Mouse (Mus musculus): ENCODE measurements around the gene Hectd4. TPM values are rescaled to one million over a fixed set of nuclear protein-coding genes. Genes with fewer than 3 reads are reported as not detected.

The Hectd4 gene
- polyA plus RNA-seq, 1 experiment from 2014 or later: 4.1 TPM

- H3K27me3 ChIP-seq: no peaks in the 10 kb centered on the region
- H3K9me3 ChIP-seq: no peaks in the 10 kb centered on the region
- H3K4me2 ChIP-seq: no peak overlapping the region
- no peak overlapping the region for H3K9ac ChIP-seq
- no peaks in the 10 kb centered on the region for H3K36me3 ChIP-seq
- H3K27ac ChIP-seq: no peak overlapping the region
- ATAC-seq (ENCODE audit: insufficient number of reproducible peaks, low FRiP score, low TSS enrichment, low read depth): no peak
- no peaks in the 10 kb centered on the region for H3K4me1 ChIP-seq
- H3K4me3 ChIP-seq: no peak overlapping the region
Measured at GRCm38 (mm10) chr5:121241182-121241581, 21.2 kb downstream of the Hectd4 start.

GRCm38 (mm10) chr5:121242261-121242660, 22.2 kb downstream of the Hectd4 start:
- H3K36me3 ChIP-seq: no peaks in the 10 kb centered on the region
- ATAC-seq (ENCODE audit: insufficient number of reproducible peaks, low FRiP score, low TSS enrichment, low read depth): no peak
- no peaks in the 10 kb centered on the region for H3K9me3 ChIP-seq
- 31% methylated on average over 1 of the region's 1 CpGs for WGBS
- H3K4me3 ChIP-seq: no peak overlapping the region
- no peak overlapping the region for H3K4me2 ChIP-seq
- H3K27me3 ChIP-seq: no peaks in the 10 kb centered on the region
- H3K4me1 ChIP-seq: no peaks in the 10 kb centered on the region
- no peak overlapping the region for H3K9ac ChIP-seq
- no peak overlapping the region for H3K27ac ChIP-seq

DNA sequence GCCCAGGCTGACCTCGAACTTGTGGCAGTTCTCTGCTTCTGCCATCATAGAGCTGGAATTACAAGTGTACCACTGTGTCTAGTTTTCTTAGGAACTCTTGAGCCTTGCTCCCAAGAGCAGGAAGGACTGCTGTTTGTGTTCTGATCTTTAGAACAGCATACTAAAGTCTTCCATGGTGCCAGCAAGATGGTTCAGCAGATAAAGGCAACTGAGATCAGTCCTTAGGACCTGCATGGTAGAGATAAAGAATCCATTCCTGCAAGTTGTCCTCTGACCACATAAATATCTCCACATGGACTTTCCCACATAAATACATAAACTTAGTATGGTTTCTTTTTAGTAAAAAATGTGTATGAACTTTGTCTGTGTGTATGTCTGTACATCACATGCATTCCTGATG, 22.7 kb downstream of the Hectd4 start:
- no peak for ATAC-seq (ENCODE audit: insufficient number of reproducible peaks, low FRiP score, low TSS enrichment, low read depth)
- H3K4me1 ChIP-seq: no peaks in the 10 kb centered on the region
- H3K4me2 ChIP-seq: no peak overlapping the region
- H3K36me3 ChIP-seq: no peaks in the 10 kb centered on the region
- no peaks in the 10 kb centered on the region for H3K27me3 ChIP-seq
- no peaks in the 10 kb centered on the region for H3K9me3 ChIP-seq
- WGBS: 87% methylated on average over 1 of the region's 1 CpGs
- H3K4me3 ChIP-seq: no peak overlapping the region
- H3K27ac ChIP-seq: no peak overlapping the region
- no peak overlapping the region for H3K9ac ChIP-seq

DNA sequence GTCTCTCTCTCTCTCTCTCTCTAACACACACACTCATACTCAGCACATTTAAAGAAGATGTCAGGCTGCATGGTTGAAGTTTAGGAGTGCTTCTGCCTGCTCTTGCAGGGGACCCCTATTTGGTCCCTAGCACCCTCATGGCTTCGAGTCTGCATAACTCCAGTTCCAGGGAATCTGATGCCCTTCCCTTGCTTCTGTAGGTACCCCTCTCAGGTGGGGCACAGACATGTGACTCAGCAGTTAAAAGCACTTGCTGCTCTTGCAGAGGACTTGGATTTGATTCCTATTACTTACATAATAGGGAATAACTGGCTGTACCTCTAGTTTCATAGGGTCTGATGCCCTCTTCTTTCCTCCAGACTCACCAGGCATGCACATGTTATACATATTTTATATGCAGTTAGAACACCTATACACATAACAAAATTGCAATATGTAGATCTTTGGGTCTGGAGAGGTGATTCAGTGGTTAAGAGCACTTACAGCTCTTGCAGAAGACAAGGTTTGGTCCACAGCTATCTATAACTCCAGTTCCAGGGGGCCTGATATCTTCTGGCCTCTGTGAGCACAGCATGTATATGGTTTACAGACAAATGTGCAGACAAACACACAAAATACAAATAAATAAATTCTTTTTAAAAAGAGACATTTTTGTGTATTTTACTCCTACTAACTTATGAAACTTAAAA, 23.8 kb downstream of the Hectd4 start:
- Histone ChIP-seq H3K9ac (no peak overlapping the region), H3K27ac (no peak overlapping the region), H3K4me2 (no peak overlapping the region), H3K9me3 (no peaks in the 10 kb centered on the region), H3K4me3 (no peak overlapping the region), H3K36me3 (no peaks in the 10 kb centered on the region), H3K27me3 (no peaks in the 10 kb centered on the region), H3K4me1 (no peaks in the 10 kb centered on the region)
- ATAC-seq (ENCODE audit: insufficient number of reproducible peaks, low FRiP score, low TSS enrichment, low read depth): no peak
- WGBS: 81% methylated on average over 1 of the region's 1 CpGs

DNA sequence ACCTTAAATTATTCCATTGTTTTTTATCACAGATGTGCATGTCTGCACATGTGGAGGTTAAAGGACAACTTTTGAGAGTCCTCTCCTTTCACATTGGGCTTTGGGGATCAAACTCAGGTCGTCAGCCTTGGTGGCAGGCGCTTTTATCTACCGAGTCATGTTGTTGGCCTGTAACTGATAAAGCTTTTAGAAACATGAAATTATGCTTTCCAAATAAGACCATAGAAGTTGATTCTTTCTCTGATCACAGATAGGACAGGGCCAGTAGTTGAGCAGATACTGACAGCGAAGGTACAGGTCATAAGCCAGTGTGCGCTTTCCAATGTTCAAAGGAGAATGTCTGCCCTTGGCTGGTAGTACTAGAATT, 24.3 kb downstream of the Hectd4 start:
- 90% methylated on average over 5 of the region's 5 CpGs for WGBS
- no peaks in the 10 kb centered on the region for H3K9me3 ChIP-seq
- H3K4me1 ChIP-seq: no peaks in the 10 kb centered on the region
- no peaks in the 10 kb centered on the region for H3K36me3 ChIP-seq
- no peak for ATAC-seq (ENCODE audit: insufficient number of reproducible peaks, low FRiP score, low TSS enrichment, low read depth)
- H3K27ac ChIP-seq: no peak overlapping the region
- H3K27me3 ChIP-seq: no peaks in the 10 kb centered on the region
- no peak overlapping the region for H3K4me2 ChIP-seq
- no peak overlapping the region for H3K4me3 ChIP-seq
- H3K9ac ChIP-seq: no peak overlapping the region

GRCm38 (mm10) chr5:121245201-121245600, 25.2 kb downstream of the Hectd4 start:
- H3K4me2 ChIP-seq: no peak overlapping the region
- 80% methylated on average over 7 of the region's 7 CpGs for WGBS
- no peak for ATAC-seq (ENCODE audit: insufficient number of reproducible peaks, low FRiP score, low TSS enrichment, low read depth)
- no peak overlapping the region for H3K27ac ChIP-seq
- H3K9ac ChIP-seq: no peak overlapping the region
- no peaks in the 10 kb centered on the region for H3K9me3 ChIP-seq
- no peaks in the 10 kb centered on the region for H3K36me3 ChIP-seq
- H3K4me1 ChIP-seq: no peaks in the 10 kb centered on the region
- no peaks in the 10 kb centered on the region for H3K27me3 ChIP-seq
- H3K4me3 ChIP-seq: no peak overlapping the region

DNA sequence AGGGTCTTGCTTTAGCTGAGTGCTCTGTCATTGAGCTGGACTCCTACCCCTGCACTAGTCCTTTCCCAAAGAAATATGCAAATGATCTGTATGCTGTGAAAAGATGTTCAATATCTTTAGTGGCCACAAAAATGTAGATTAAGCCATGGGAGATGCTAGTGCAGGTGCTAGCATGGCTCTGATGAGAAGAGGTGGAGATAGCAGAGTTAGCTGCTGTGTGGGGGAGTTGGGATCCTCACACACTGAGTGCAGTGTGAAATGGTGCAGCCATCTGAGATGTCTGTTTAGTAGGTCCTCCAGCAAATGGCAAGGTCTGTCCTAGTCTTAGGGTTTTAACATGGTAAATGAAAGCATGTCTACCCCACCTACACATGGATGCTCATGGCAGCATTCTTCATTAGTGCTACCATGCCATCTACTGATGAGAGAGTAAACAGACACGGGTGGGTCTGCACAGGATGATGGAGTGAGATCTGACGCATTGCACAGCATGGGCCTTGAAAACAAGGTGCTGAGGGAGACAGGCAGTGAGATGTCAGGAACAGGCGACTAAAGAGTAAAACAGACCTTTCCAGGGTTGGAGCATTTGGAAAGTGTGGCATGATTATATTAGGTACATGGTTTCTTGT, 28.9 kb downstream of the Hectd4 start:
- no peaks in the 10 kb centered on the region for H3K9me3 ChIP-seq
- H3K36me3 ChIP-seq: peaks cover 1% of the 10 kb centered on the region
- H3K4me1 ChIP-seq: no peaks in the 10 kb centered on the region
- no peak overlapping the region for H3K9ac ChIP-seq
- ATAC-seq (ENCODE audit: insufficient number of reproducible peaks, low FRiP score, low TSS enrichment, low read depth): no peak
- 68% methylated on average over 3 of the region's 3 CpGs for WGBS
- H3K4me3 ChIP-seq: no peak overlapping the region
- no peak overlapping the region for H3K27ac ChIP-seq
- no peaks in the 10 kb centered on the region for H3K27me3 ChIP-seq
- H3K4me2 ChIP-seq: no peak overlapping the region

- Histone ChIP-seq H3K27me3 (no peaks in the 10 kb centered on the region), H3K27ac (no peak overlapping the region), H3K4me3 (no peak overlapping the region), H3K4me1 (no peaks in the 10 kb centered on the region), H3K9me3 (no peaks in the 10 kb centered on the region), H3K36me3 (peaks cover 7% of the 10 kb centered on the region), H3K9ac (no peak overlapping the region), H3K4me2 (no peak overlapping the region)
- no peak for ATAC-seq (ENCODE audit: insufficient number of reproducible peaks, low FRiP score, low TSS enrichment, low read depth)
- WGBS: 84% methylated on average over 3 of the region's 3 CpGs
Measured at GRCm38 (mm10) chr5:121249693-121250092, 29.7 kb downstream of the Hectd4 start.

- ATAC-seq (ENCODE audit: insufficient number of reproducible peaks, low FRiP score, low TSS enrichment, low read depth): no peak
- H3K27ac ChIP-seq: no peak overlapping the region
- WGBS: 62% methylated on average over 8 of the region's 8 CpGs
Measured at GRCm38 (mm10) chr5:121251813-121252212, 31.8 kb downstream of the Hectd4 start.

DNA sequence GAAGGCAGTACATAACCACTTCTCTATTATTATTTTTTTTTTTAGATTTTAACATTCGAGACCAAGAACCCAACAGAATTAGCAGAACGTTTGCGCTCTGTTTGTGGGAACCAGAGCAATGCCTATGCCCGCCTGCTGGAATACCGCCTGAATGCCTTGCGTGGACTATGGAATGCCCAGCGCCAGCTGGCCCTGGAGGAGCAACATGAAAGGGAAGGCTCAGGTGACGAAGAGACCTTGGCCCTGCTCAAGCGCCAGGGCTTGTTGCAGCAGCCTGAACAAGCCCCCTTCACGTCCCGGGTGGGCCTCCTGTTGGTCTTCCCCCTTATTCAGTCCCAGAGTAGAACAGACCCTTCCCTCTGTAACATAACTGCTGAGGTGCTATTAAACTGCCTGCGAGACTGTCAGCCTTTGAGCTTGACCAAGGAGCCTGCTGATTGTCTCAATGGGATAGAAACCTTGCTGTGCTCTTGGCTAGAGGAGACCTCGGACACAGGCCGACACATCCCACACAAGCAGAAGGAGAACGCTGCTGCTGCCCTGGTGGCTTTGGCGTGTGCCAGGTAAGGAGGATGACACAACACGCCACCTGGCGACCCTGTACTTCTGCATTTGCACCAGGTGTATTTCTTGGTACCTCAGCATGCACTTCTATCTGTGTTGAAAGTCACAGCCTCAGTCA, 33.9 kb downstream of the Hectd4 start:
- WGBS: 87% methylated on average over 18 of the region's 18 CpGs
- Histone ChIP-seq H3K27me3 (no peaks in the 10 kb centered on the region), H3K4me2 (no peak overlapping the region), H3K36me3 (peaks cover 14% of the 10 kb centered on the region), H3K4me1 (no peaks in the 10 kb centered on the region), H3K9me3 (no peaks in the 10 kb centered on the region), H3K4me3 (no peak overlapping the region), H3K9ac (no peak overlapping the region), H3K27ac (no peak overlapping the region)
- ATAC-seq (ENCODE audit: insufficient number of reproducible peaks, low FRiP score, low TSS enrichment, low read depth): no peak

More at GRCm38 (mm10) chr5:121251813-121252212, 31.8 kb downstream of the Hectd4 start:
- no peak overlapping the region for H3K4me2 ChIP-seq
- H3K4me3 ChIP-seq: no peak overlapping the region
- no peak overlapping the region for H3K9ac ChIP-seq
- peaks cover 7% of the 10 kb centered on the region for H3K36me3 ChIP-seq
- no peaks in the 10 kb centered on the region for H3K4me1 ChIP-seq
- H3K9me3 ChIP-seq: no peaks in the 10 kb centered on the region
- no peaks in the 10 kb centered on the region for H3K27me3 ChIP-seq

DNA sequence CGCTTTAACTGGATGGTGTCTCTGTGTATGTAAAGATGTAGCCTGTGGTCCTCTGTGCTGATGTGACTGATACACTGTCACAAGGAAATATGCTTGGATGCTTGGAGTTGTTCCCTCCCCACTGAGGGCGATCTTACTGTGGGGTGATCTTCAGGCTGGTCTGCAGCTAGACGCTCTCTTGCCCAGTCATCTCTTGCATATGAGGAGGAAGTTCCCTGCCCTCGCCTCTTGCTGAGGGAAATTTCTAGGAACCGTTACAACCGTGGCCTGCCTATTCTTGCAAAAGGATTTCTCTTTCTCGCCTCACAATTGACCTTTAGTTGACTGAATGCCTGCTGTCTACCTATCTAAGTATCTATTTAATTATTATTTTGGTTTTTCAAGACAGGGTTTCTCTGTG, 35.0 kb downstream of the Hectd4 start:
- WGBS: 90% methylated on average over 7 of the region's 7 CpGs
- peaks cover 21% of the 10 kb centered on the region for H3K36me3 ChIP-seq
- ATAC-seq (ENCODE audit: insufficient number of reproducible peaks, low FRiP score, low TSS enrichment, low read depth): no peak

GRCm38 (mm10) chr5:121261806-121262205, 41.8 kb downstream of the Hectd4 start:
- H3K27ac ChIP-seq: no peak overlapping the region
- H3K9ac ChIP-seq: no peak overlapping the region
- H3K4me2 ChIP-seq: no peak overlapping the region
- WGBS: 81% methylated on average over 3 of the region's 3 CpGs
- peaks cover 46% of the 10 kb centered on the region for H3K36me3 ChIP-seq
- no peak for ATAC-seq (ENCODE audit: insufficient number of reproducible peaks, low FRiP score, low TSS enrichment, low read depth)
- H3K4me3 ChIP-seq: no peak overlapping the region
- no peaks in the 10 kb centered on the region for H3K27me3 ChIP-seq
- no peaks in the 10 kb centered on the region for H3K9me3 ChIP-seq
- no peaks in the 10 kb centered on the region for H3K4me1 ChIP-seq

More for the DNA sequence above, 35.0 kb downstream of the Hectd4 start:
- Histone ChIP-seq H3K27ac (no peak overlapping the region), H3K9ac (no peak overlapping the region), H3K4me2 (no peak overlapping the region), H3K4me3 (no peak overlapping the region), H3K9me3 (no peaks in the 10 kb centered on the region), H3K4me1 (no peaks in the 10 kb centered on the region), H3K27me3 (no peaks in the 10 kb centered on the region)
